Mouse (Mus musculus) Patski (cell line): ENCODE measurements at regions not wholly inside any gene's neighbourhood (a gene's known extent, or its start where the extent isn't known, plus 50 kb on each side); places are given as distances from the start of the nearest gene placed in this dataset.

ENCODE experiments used
- ATAC-seq: fragments of 100-300 bp; one replicate; pipeline ENCODE4 v1.8.0; 2021
- CTCF ChIA-PET: fragments of 350-600 bp; sonication (Branson Sonifier 250); formaldehyde crosslinking; loops from one replicate; lab custom pipeline; 2022; ENCODE audit warnings: inconsistent platforms; lab: Charles Lee
- POLR2A ChIA-PET: fragments of 350-600 bp; sonication (Branson Sonifier 250); formaldehyde crosslinking; loops from one replicate; lab custom pipeline; 2022; ENCODE audit warnings: antibody characterized with exemption, inconsistent platforms; lab: Charles Lee
- DNase-seq: peaks from one replicate; pipeline ENCODE4 v3.0.0-alpha.2; 2011; ENCODE audit warnings: low read depth, low spot score
- H3K27me3 ChIP-seq: fragments of 371-371 bp; one replicate; pipeline ENCODE4 v1.5.1; 2021
- CTCF ChIP-seq: fragments of 100-300 bp; IDR thresholded peaks from one replicate; pipeline ENCODE4 v1.5.1; 2021
- in situ Hi-C: fragments of 300-500 bp; cut with MboI; formaldehyde crosslinking; loops from 3 replicates; pipeline ENCODE4 v1.11.1; 2018; ENCODE audit warnings: low pct_unique_long_range_greater_than_20kb, mixed read lengths

- TF ChIP-seq CTCF = no peak
- POLR2A ChIA-PET = no interaction called here
- in situ Hi-C loops = no loop called here
- DNase-seq (no peak), ATAC-seq (no peak)
- CTCF ChIA-PET = interaction anchor here (0.8 kb wide), 1 partner anchor 9 kb away, joined by 3 read pairs; no protein-coding TSS in a partner anchor
- peaks cover 4% of the 10 kb centered on the region for H3K27me3 ChIP-seq
These were observed 215.6 kb upstream of the Ins1 start for GRCm38 (mm10) chr19:52048378-52048978.

- DNase-seq (no peak), ATAC-seq (no peak)
- CTCF ChIA-PET = interaction anchor here (0.9 kb wide), 1 partner anchor 10 kb away, joined by 3 read pairs; no protein-coding TSS in a partner anchor
- POLR2A ChIA-PET = no interaction called here
- no peaks in the 10 kb centered on the region for H3K27me3 ChIP-seq
- in situ Hi-C loops = no loop called here
- TF ChIP-seq CTCF = no peak
These were observed 195.3 kb upstream of the Ins1 start for GRCm38 (mm10) chr19:52068806-52069205.

- H3K27me3 ChIP-seq = no peaks in the 10 kb centered on the region
- POLR2A ChIA-PET = no interaction called here
- CTCF ChIA-PET = no interaction called here
- no peak for TF ChIP-seq CTCF
- no peak for ATAC-seq
- DNase-seq = no peak
- in situ Hi-C loops = no loop called here
These were observed 194.1 kb upstream of the Ins1 start for GRCm38 (mm10) chr19:52069919-52070528.

GRCm38 (mm10) chr19:52071234-52071633 lies 192.9 kb upstream of the Ins1 start:
- ATAC-seq = no peak
- H3K27me3 ChIP-seq = no peaks in the 10 kb centered on the region

GRCm38 (mm10) chr19:52079020-52079419 lies 185.1 kb upstream of the Ins1 start:
- in situ Hi-C loops = no loop called here
- ChIA-PET CTCF (interaction anchor here (0.8 kb wide), 1 partner anchor 10 kb away, joined by 3 read pairs; no protein-coding TSS in a partner anchor), POLR2A (no interaction called here)
- DNase-seq (no peak), ATAC-seq (no peak)
- H3K27me3 ChIP-seq = no peaks in the 10 kb centered on the region
- TF ChIP-seq CTCF = no peak

More at GRCm38 (mm10) chr19:52071234-52071633, 192.9 kb upstream of the Ins1 start:
- in situ Hi-C loops = no loop called here
- no peak for TF ChIP-seq CTCF
- ChIA-PET POLR2A (no interaction called here), CTCF (no interaction called here)
- DNase-seq = no peak

GRCm38 (mm10) chr19:52112398-52112797 lies 151.7 kb upstream of the Ins1 start:
- no peak for ATAC-seq
- ChIA-PET POLR2A (no interaction called here), CTCF (no interaction called here)
- DNase-seq = no peak
- H3K27me3 ChIP-seq = no peaks in the 10 kb centered on the region
- in situ Hi-C loops = no loop called here
- TF ChIP-seq CTCF = no peak
